Mouse (Mus musculus): Measurements from ENCODE around the gene Ncoa7.

- TF ChIP-seq CTCF (IDR thresholded peaks at IDR 0.05) (no peak), EP300 (IDR thresholded peaks at IDR 0.05) (no peak)
Measured at GRCm38 (mm10) chr10:30679756-30680155, 123.4 kb downstream of the Ncoa7 start.
